Mouse (Mus musculus): ENCODE data around the gene Rsl1d1. TPM values are rescaled to one million over a fixed set of nuclear protein-coding genes. Genes with fewer than 3 reads are reported as not detected.

Rsl1d1 gene
- polyA plus RNA-seq, 1 experiment, result 38.9 TPM

- TF ChIP-seq POLR2A (IDR thresholded peaks at IDR 0.05; ENCODE audit: extremely low read depth, insufficient read depth, low read length), result no peak
- TF ChIP-seq CTCF (IDR thresholded peaks at IDR 0.05; ENCODE audit: extremely low read depth, insufficient read depth, low read length), result no peak
- Histone ChIP-seq H3K4me3 (ENCODE audit: insufficient read depth, low read length) (no peak overlapping the region), H3K4me1 (ENCODE audit: control insufficient read depth, insufficient read depth, low read length) (peaks cover 7% of the 10 kb centered on the region), H3K27ac (ENCODE audit: insufficient read depth, low read length) (no peak overlapping the region)
Measured at GRCm38 (mm10) chr16:11197052-11197451, 6.1 kb downstream of the Rsl1d1 start.

DNA sequence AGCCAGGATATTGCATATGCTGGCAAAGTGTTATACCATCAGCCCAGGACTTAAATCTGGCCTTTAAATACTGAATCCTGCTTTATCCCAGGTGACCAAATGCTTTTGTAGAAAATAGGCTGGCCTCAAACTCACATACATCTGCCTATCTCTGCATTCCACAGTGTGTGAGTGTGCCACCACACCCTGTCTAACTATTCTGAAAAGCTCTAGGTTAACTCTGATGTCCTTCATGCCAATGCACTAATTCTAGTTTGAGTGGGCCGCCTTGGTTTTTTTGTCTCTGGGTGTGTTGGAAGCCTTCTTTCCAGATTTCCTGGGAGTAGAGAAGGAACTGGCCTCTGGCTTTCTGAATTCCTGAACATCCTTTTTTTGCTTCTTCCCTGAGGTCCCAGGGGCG lies 9.9 kb downstream of the Rsl1d1 start:
- H3K27ac ChIP-seq (ENCODE audit: insufficient read depth, low read length), result no peak overlapping the region
- H3K4me3 ChIP-seq (ENCODE audit: insufficient read depth, low read length), result no peak overlapping the region
- no peaks in the 10 kb centered on the region for H3K4me1 ChIP-seq (ENCODE audit: control insufficient read depth, insufficient read depth, low read length)
- no peak for TF ChIP-seq POLR2A (IDR thresholded peaks at IDR 0.05; ENCODE audit: extremely low read depth, insufficient read depth, low read length)
- no peak for TF ChIP-seq CTCF (IDR thresholded peaks at IDR 0.05; ENCODE audit: extremely low read depth, insufficient read depth, low read length)

- H3K4me3 ChIP-seq (ENCODE audit: insufficient read depth, low read length), result no peak overlapping the region
- no peaks in the 10 kb centered on the region for H3K4me1 ChIP-seq (ENCODE audit: control insufficient read depth, insufficient read depth, low read length)
- H3K27ac ChIP-seq (ENCODE audit: insufficient read depth, low read length), result no peak overlapping the region
- TF ChIP-seq POLR2A (IDR thresholded peaks at IDR 0.05; ENCODE audit: extremely low read depth, insufficient read depth, low read length), result no peak
- TF ChIP-seq CTCF (IDR thresholded peaks at IDR 0.05; ENCODE audit: extremely low read depth, insufficient read depth, low read length), result no peak
Measured at GRCm38 (mm10) chr16:11190150-11190549, 13.0 kb downstream of the Rsl1d1 start.

- H3K27ac ChIP-seq (ENCODE audit: insufficient read depth, low read length), result no peak overlapping the region
- TF ChIP-seq POLR2A (IDR thresholded peaks at IDR 0.05; ENCODE audit: extremely low read depth, insufficient read depth, low read length) (no peak), CTCF (IDR thresholded peaks at IDR 0.05; ENCODE audit: extremely low read depth, insufficient read depth, low read length) (no peak)
- peaks cover 2% of the 10 kb centered on the region for H3K4me1 ChIP-seq (ENCODE audit: control insufficient read depth, insufficient read depth, low read length)
- no peak overlapping the region; the same call in 1 of the 2 replicates for H3K4me3 ChIP-seq (ENCODE audit: insufficient read depth, low read length)
Measured at GRCm38 (mm10) chr16:11177404-11177803, 25.7 kb downstream of the Rsl1d1 start.

GRCm38 (mm10) chr16:11176884-11177244 lies 26.3 kb downstream of the Rsl1d1 start:
- TF ChIP-seq POLR2A (IDR thresholded peaks at IDR 0.05; ENCODE audit: extremely low read depth, insufficient read depth, low read length), result no peak
- no peak for TF ChIP-seq CTCF (IDR thresholded peaks at IDR 0.05; ENCODE audit: extremely low read depth, insufficient read depth, low read length)
- Histone ChIP-seq H3K4me3 (ENCODE audit: insufficient read depth, low read length) (peak overlapping the region; percentile 72), H3K4me1 (ENCODE audit: control insufficient read depth, insufficient read depth, low read length) (peaks cover 2% of the 10 kb centered on the region), H3K27ac (ENCODE audit: insufficient read depth, low read length) (peak overlapping the region; percentile 41; the same call in 1 of the 2 replicates)

GRCm38 (mm10) chr16:11176208-11176883 lies 26.8 kb downstream of the Rsl1d1 start, which contains the start of gene Zc3h7a:
Gene Zc3h7a (minus strand): TSS chr16:11176393.
- H3K4me3 ChIP-seq (ENCODE audit: insufficient read depth, low read length), result peak within 1 kb of the TSS; percentile 72
- H3K4me1 ChIP-seq (ENCODE audit: control insufficient read depth, insufficient read depth, low read length), result peaks cover 2% of the 10 kb centered on the region
- TF ChIP-seq POLR2A (IDR thresholded peaks at IDR 0.05; ENCODE audit: extremely low read depth, insufficient read depth, low read length), result peak; percentile 67
- peak; percentile 26; the same call in 1 of the 2 replicates for TF ChIP-seq CTCF (IDR thresholded peaks at IDR 0.05; ENCODE audit: extremely low read depth, insufficient read depth, low read length)
- peak within 1 kb of the TSS; percentile 84 for H3K27ac ChIP-seq (ENCODE audit: insufficient read depth, low read length)

- Histone ChIP-seq H3K4me1 (ENCODE audit: control insufficient read depth, insufficient read depth, low read length) (peaks cover 2% of the 10 kb centered on the region), H3K27ac (ENCODE audit: insufficient read depth, low read length) (peak overlapping the region; percentile 84), H3K4me3 (ENCODE audit: insufficient read depth, low read length) (peak overlapping the region; percentile 72)
- TF ChIP-seq CTCF (IDR thresholded peaks at IDR 0.05; ENCODE audit: extremely low read depth, insufficient read depth, low read length) (no peak), POLR2A (IDR thresholded peaks at IDR 0.05; ENCODE audit: extremely low read depth, insufficient read depth, low read length) (no peak)
Measured at GRCm38 (mm10) chr16:11175489-11176207, 27.5 kb downstream of the Rsl1d1 start.

- H3K27ac ChIP-seq (ENCODE audit: insufficient read depth, low read length), result 0 out of 2 replicates have a peak overlapping the region, but pooled peaks have one; percentile 84
- H3K4me1 ChIP-seq (ENCODE audit: control insufficient read depth, insufficient read depth, low read length), result peaks cover 2% of the 10 kb centered on the region
- TF ChIP-seq POLR2A (IDR thresholded peaks at IDR 0.05; ENCODE audit: extremely low read depth, insufficient read depth, low read length) (no peak), CTCF (IDR thresholded peaks at IDR 0.05; ENCODE audit: extremely low read depth, insufficient read depth, low read length) (no peak)
- peak overlapping the region; percentile 72 for H3K4me3 ChIP-seq (ENCODE audit: insufficient read depth, low read length)
Measured at GRCm38 (mm10) chr16:11175100-11175488, 28.0 kb downstream of the Rsl1d1 start.

GRCm38 (mm10) chr16:11174671-11175081 lies 28.5 kb downstream of the Rsl1d1 start:
- TF ChIP-seq POLR2A (IDR thresholded peaks at IDR 0.05; ENCODE audit: extremely low read depth, insufficient read depth, low read length), result no peak
- TF ChIP-seq CTCF (IDR thresholded peaks at IDR 0.05; ENCODE audit: extremely low read depth, insufficient read depth, low read length), result peak; percentile 14; the same call in 1 of the 2 replicates
- no peak overlapping the region for H3K27ac ChIP-seq (ENCODE audit: insufficient read depth, low read length)
- H3K4me1 ChIP-seq (ENCODE audit: control insufficient read depth, insufficient read depth, low read length), result peaks cover 2% of the 10 kb centered on the region
- peak overlapping the region; percentile 72 for H3K4me3 ChIP-seq (ENCODE audit: insufficient read depth, low read length)

Measured in cortical plate, adult 2 months (tissue).